9 mouse cellular contexts compared by ENCODE assay signal in the genomic region with DNA sequence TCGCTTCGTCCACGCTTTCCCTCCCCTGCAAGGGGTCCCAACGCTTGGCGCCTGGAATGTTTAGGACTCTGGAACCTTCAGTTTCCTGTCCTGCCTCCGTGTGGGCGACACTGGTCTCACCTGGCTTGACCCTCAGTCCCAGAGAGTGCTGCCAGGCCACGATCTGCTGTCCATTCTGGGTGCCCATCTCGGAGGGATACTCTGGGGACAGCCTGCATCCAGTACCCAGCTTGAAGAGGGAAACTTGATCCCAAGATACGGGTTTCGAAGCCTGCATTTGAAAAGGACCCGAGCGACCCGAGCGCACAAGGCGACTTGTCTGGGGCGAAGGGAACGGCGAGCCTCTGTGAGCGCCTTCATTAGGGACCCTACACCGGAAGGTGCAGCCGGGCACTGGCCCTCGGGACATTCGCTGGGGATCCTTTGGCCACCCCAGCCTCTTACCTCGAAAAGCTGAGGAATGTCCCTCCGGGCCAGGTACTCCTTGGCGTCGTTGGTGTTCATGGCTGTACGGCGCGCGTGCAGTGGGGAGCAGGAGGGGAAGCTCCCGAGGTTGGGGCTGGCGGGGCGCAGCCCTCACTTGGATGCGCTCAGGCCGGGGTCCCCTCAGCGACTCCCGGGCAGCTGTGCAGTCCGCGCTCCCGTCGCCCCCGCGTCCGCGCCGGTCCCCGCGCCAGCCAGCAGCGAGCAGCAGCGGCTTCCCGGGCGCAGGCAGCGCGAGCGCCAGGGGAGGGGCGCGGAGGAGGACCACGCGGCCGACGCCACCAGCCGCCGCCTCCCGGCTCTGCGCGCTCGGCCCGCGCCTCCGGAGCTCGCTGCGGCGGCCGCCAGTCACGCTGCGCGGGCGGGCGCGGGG. TPM values are rescaled to one million over a fixed set of nuclear protein-coding genes. Genes with fewer than 3 reads are reported as not detected.
A peak's percentile ranks its signal among the peaks of the same experiment; 100 is the strongest.
DNase-seq lines count a peak whose midpoint lies in the region; ATAC-seq lines count a peak whose summit lies in the region.
"Had no signal": no experiment of that assay in that cellular context is flagged by ENCODE, and none has a peak within 500 bp of the region (broad histone marks: within the 10 kb centered on the region; RNA-seq: fewer than 3 reads in every experiment).

No protein-coding gene starts in this region.

- intact Hi-C loops in left cerebral cortex, postnatal 14 days (cut with DNase I) = loop anchor here (5.0 kb wide), 2 partner anchors 45 to 60 kb away; a partner anchor contains a TSS

- H3K9ac ChIP-seq in embryonic facial prominence, embryonic 14.5 days (ENCODE audit: low read depth, low read length) = peak overlapping the region; percentile 67
- H3K9ac ChIP-seq in hindbrain, embryonic 12.5 days = peak overlapping the region; percentile 61
- H3K9ac ChIP-seq in midbrain, embryonic 13.5 days (replicated peaks) = peak overlapping the region; percentile 70

- peak; percentile 11 to 25 for DNase-seq in adrenal gland, adult 18-20 months (ENCODE audit: low spot score in 2 of 2)
- no peak for DNase-seq in adrenal gland, postnatal 4 days (ENCODE audit: low spot score in 2 of 2)
- DNase-seq in Muller cell, postnatal 12 days (ENCODE audit: inconsistent ontology term) = peak; percentile 76
- DNase-seq in embryonic facial prominence, embryonic 14.5 days (ENCODE audit: low spot score) = peak; percentile 58
- DNase-seq in left cerebral cortex, postnatal 14 days (ENCODE audit: low spot score in 2 of 2) = peak; percentile 43 to 68
- peak; percentile 22 for DNase-seq in urinary bladder, postnatal 25 days (ENCODE audit: low spot score)

- H3K4me2 ChIP-seq in embryonic facial prominence, embryonic 14.5 days (ENCODE audit: low read depth, low read length) = peak overlapping the region; percentile 98
- H3K4me2 ChIP-seq in hindbrain, embryonic 12.5 days (replicated peaks) = peak overlapping the region; percentile 98
- H3K4me2 ChIP-seq in midbrain, embryonic 13.5 days (replicated peaks) = peak overlapping the region; percentile 98

- H3K36me3 ChIP-seq in embryonic facial prominence, embryonic 14.5 days (ENCODE audit: control insufficient read depth, insufficient read depth, low read length) = no peaks in the 10 kb centered on the region
- H3K36me3 ChIP-seq in hindbrain, embryonic 12.5 days = no peaks in the 10 kb centered on the region
- H3K36me3 ChIP-seq in midbrain, embryonic 13.5 days = no peaks in the 10 kb centered on the region

- WGBS in embryonic facial prominence, embryonic 14.5 days = under 1% methylated on average over 38 of the region's 82 CpGs
- under 1% methylated on average over 72 of the region's 82 CpGs for WGBS in hindbrain, embryonic 12.5 days
- WGBS in midbrain, embryonic 13.5 days = under 1% methylated on average over 59 of the region's 82 CpGs

- peak overlapping the region; percentile 55 for H3K4me3 ChIP-seq in embryonic facial prominence, embryonic 14.5 days (ENCODE audit: low read depth, low read length)
- peak overlapping the region; percentile 57 for H3K4me3 ChIP-seq in hindbrain, embryonic 12.5 days
- H3K4me3 ChIP-seq in midbrain, embryonic 13.5 days (replicated peaks) = peak overlapping the region; percentile 59
- H3K4me3 ChIP-seq: heart, adult 2 months had no signal

- H3K27me3 ChIP-seq in embryonic facial prominence, embryonic 14.5 days (replicated peaks; ENCODE audit: control insufficient read depth, insufficient read depth, low read length) = peaks cover 37% of the 10 kb centered on the region
- peaks cover 35% of the 10 kb centered on the region for H3K27me3 ChIP-seq in hindbrain, embryonic 12.5 days
- peaks cover 47% of the 10 kb centered on the region for H3K27me3 ChIP-seq in midbrain, embryonic 13.5 days

- H3K27ac ChIP-seq in embryonic facial prominence, embryonic 14.5 days (replicated peaks; ENCODE audit: low read depth, low read length) = no peak overlapping the region
- no peak overlapping the region for H3K27ac ChIP-seq in hindbrain, embryonic 12.5 days
- H3K27ac ChIP-seq in midbrain, embryonic 13.5 days = no peak overlapping the region
- H3K27ac ChIP-seq: heart, adult 2 months had no signal

- ATAC-seq in embryonic facial prominence, embryonic 14.5 days (ENCODE audit: low read depth) = peak; percentile 83
- peak; percentile 81 for ATAC-seq in hindbrain, embryonic 12.5 days (ENCODE audit: low FRiP score)
- peak; percentile 89 for ATAC-seq in midbrain, embryonic 13.5 days

- H3K4me1 ChIP-seq in embryonic facial prominence, embryonic 14.5 days (ENCODE audit: control insufficient read depth, insufficient read depth, low read length) = no peaks in the 10 kb centered on the region
- H3K4me1 ChIP-seq in hindbrain, embryonic 12.5 days = peaks cover 12% of the 10 kb centered on the region
- H3K4me1 ChIP-seq in midbrain, embryonic 13.5 days (replicated peaks) = peaks cover 12% of the 10 kb centered on the region

- no peaks in the 10 kb centered on the region for H3K9me3 ChIP-seq in embryonic facial prominence, embryonic 14.5 days (ENCODE audit: control insufficient read depth, low read length)
- H3K9me3 ChIP-seq in hindbrain, embryonic 12.5 days (replicated peaks) = no peaks in the 10 kb centered on the region
- H3K9me3 ChIP-seq in midbrain, embryonic 13.5 days = no peaks in the 10 kb centered on the region

RNA-seq across cellular contexts. Expression of a gene that starts 0.6 kb away (rescaled TPM):
- 1 to 10 TPM; 3.0 to 4.4 TPM for total RNA-seq in adrenal gland, adult 18-20 months (2021)
- total RNA-seq in adrenal gland, postnatal 4 days (2021) = 1 to 10 TPM; 4.6 to 5.2 TPM
- 2.9 and 3.1 TPM in 2 replicates for polyA plus RNA-seq in embryonic facial prominence, embryonic 14.5 days (2014; fragmentation: Nextera tagmentation; extraction: Ambion mirVana)
- 2.1 and 2.4 TPM in 2 replicates for polyA plus RNA-seq in hindbrain, embryonic 12.5 days (2016; fragmentation: Nextera tagmentation; extraction: Ambion mirVana)
- total RNA-seq in left cerebral cortex, postnatal 14 days (2021) = 100 to 1,000 TPM; 109 to 125 TPM
- polyA plus RNA-seq in midbrain, embryonic 13.5 days (2015; fragmentation: Nextera tagmentation; extraction: Ambion mirVana) = 2.5 and 3.5 TPM in 2 replicates
- total RNA-seq: heart, adult 2 months had no signal

RNA-seq across cellular contexts. Expression of a gene that starts 46.3 kb away (rescaled TPM):
- total RNA-seq in adrenal gland, adult 18-20 months (2021) = 10 to 100 TPM; 50.6 to 63.5 TPM
- total RNA-seq in adrenal gland, postnatal 4 days (2021) = 10 to 100 TPM; 52.9 to 59.3 TPM
- 54.2 and 55.8 TPM in 2 replicates for polyA plus RNA-seq in embryonic facial prominence, embryonic 14.5 days (2014; fragmentation: Nextera tagmentation; extraction: Ambion mirVana)
- polyA plus RNA-seq in hindbrain, embryonic 12.5 days (2016; fragmentation: Nextera tagmentation; extraction: Ambion mirVana) = 46.1 and 50.6 TPM in 2 replicates
- total RNA-seq in left cerebral cortex, postnatal 14 days (2021) = 10 to 100 TPM; 44.1 to 45.0 TPM
- polyA plus RNA-seq in midbrain, embryonic 13.5 days (2015; fragmentation: Nextera tagmentation; extraction: Ambion mirVana) = 35.9 and 45.9 TPM in 2 replicates

Comparison
In these comparisons a context has a peak if more than half of its experiments do, and no peak if none do; other contexts are left out.
1. DNase-seq: peak in adrenal gland, adult 18-20 months (2 of 2), Muller cell, postnatal 12 days (single experiment), embryonic facial prominence, embryonic 14.5 days (single experiment), left cerebral cortex, postnatal 14 days (2 of 2) and urinary bladder, postnatal 25 days (single experiment); none in adrenal gland, postnatal 4 days (0 of 2).
2. RNA of a gene that starts 0.6 kb away (total RNA-seq): 109 to 125 TPM in left cerebral cortex, postnatal 14 days; 4.6 to 5.2 TPM in adrenal gland, postnatal 4 days and 3.0 to 4.4 TPM in adrenal gland, adult 18-20 months; every median in the first group is over 10 times any median in the second.
3. Peak in every context shown above with its lines, with median percentiles within 50 percentile points of each other: ATAC-seq, H3K4me2 ChIP-seq, H3K4me3 ChIP-seq and H3K9ac ChIP-seq.